Mouse (Mus musculus): ENCODE measurements at regions not wholly inside any gene's neighbourhood (a gene's known extent, or its start where the extent isn't known, plus 50 kb on each side); places are given as distances from the start of the nearest gene placed in this dataset.

DNA sequence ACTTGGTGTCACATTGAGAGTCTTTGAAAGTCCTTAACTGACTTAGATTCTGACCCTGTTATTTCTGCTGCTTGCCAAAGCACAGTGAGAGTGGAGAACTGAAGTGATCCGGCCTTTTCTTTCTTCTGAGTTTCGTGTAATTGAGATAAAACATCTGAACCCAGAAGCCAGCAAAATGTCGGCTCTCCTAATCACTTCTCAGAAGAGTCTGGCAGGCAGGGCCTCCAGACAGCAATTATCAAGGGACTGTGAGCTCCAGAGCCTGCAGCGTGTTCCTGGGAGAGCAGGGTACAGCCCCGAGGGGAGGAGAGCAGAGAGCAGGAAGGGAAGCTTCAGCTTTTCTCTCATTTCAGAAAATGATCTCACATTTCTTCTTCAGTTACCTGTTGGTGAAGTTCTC lies 205.1 kb upstream of the Tmem132c start:
- H3K27ac ChIP-seq = no peak overlapping the region
- intact Hi-C loops (cut with DNase I) = no loop called here
- no peak overlapping the region for H3K4me3 ChIP-seq
- no peaks in the 10 kb centered on the region for H3K79me2 ChIP-seq (replicated peaks; ENCODE audit: control insufficient read depth, insufficient read depth, low read length)
- 23% methylated on average over 5 of the region's 5 CpGs for WGBS
- no peaks in the 10 kb centered on the region for H3K27me3 ChIP-seq (ENCODE audit: control insufficient read depth, insufficient read depth, low read length)
- H3K9ac ChIP-seq (ENCODE audit: low read depth, low read length) = no peak overlapping the region
- DNase-seq = no peak
- no peaks in the 10 kb centered on the region for H3K4me1 ChIP-seq (ENCODE audit: control insufficient read depth, insufficient read depth, low read length)
- no peaks in the 10 kb centered on the region for H3K36me3 ChIP-seq (ENCODE audit: control insufficient read depth, insufficient read depth, low read length)
- TF ChIP-seq EP300 (IDR thresholded peaks at IDR 0.05; ENCODE audit: insufficient read depth, low read depth, low read length) (no peak), POLR2A (IDR thresholded peaks at IDR 0.05; ENCODE audit: insufficient read depth, low read depth, low read length) (no peak), CTCF (IDR thresholded peaks at IDR 0.05) (no peak)

DNA sequence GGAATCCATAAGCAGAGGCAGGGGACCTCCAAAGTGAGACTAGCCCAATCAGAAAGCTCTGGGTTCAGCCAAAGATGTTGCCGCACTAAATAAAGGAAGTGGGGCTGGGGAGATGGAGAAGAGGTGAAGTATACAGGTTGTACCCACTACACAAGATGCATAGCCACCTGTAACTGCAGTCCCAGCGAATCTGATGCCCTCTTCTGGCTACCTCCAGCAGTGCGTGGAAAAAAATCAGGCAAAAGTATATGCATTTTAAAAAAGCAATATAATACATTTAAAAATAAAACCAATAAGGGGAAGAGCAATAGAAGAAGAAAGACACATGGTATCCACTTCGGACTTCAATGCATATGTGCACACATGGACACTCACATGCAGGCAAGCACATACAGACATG lies 183.8 kb upstream of the Tmem132c start:
- 63% methylated on average over 4 of the region's 4 CpGs for WGBS
- no peaks in the 10 kb centered on the region for H3K4me1 ChIP-seq (ENCODE audit: control insufficient read depth, insufficient read depth, low read length)
- H3K36me3 ChIP-seq (ENCODE audit: control insufficient read depth, insufficient read depth, low read length) = no peaks in the 10 kb centered on the region
- H3K9ac ChIP-seq (ENCODE audit: low read depth, low read length) = no peak overlapping the region
- no peak overlapping the region for H3K27ac ChIP-seq
- intact Hi-C loops (cut with DNase I) = no loop called here
- no peak for TF ChIP-seq POLR2A (IDR thresholded peaks at IDR 0.05; ENCODE audit: insufficient read depth, low read depth, low read length)
- TF ChIP-seq EP300 (IDR thresholded peaks at IDR 0.05; ENCODE audit: insufficient read depth, low read depth, low read length) = no peak
- no peak for TF ChIP-seq CTCF (IDR thresholded peaks at IDR 0.05)
- no peaks in the 10 kb centered on the region for H3K79me2 ChIP-seq (replicated peaks; ENCODE audit: control insufficient read depth, insufficient read depth, low read length)
- H3K27me3 ChIP-seq (ENCODE audit: control insufficient read depth, insufficient read depth, low read length) = no peaks in the 10 kb centered on the region
- no peak for DNase-seq
- no peak overlapping the region for H3K4me3 ChIP-seq

DNA sequence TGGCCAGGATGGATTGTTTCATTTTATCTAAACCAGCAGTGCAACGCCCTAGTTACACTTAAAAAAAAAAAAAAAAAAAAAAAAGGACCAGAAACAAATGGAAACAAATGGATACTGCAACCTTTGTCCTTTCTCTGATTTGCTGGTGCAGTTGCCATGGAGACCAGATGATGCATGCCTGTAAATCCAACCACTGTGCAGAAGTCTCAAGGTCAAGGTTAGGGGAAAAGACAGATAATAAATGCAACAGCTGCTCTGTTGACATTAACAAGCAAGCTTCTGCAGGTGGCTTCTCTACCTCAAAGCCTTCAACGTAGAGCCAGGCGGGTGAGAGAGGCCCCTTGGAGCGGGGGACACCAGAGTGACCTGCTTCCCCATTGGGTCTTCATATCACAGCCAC lies 167.3 kb upstream of the Tmem132c start:
- H3K4me3 ChIP-seq = no peak overlapping the region
- 71% methylated on average over 4 of the region's 4 CpGs for WGBS
- intact Hi-C loops (cut with DNase I) = no loop called here
- H3K79me2 ChIP-seq (replicated peaks; ENCODE audit: control insufficient read depth, insufficient read depth, low read length) = no peaks in the 10 kb centered on the region
- no peak for TF ChIP-seq CTCF (IDR thresholded peaks at IDR 0.05)
- TF ChIP-seq EP300 (IDR thresholded peaks at IDR 0.05; ENCODE audit: insufficient read depth, low read depth, low read length) = no peak
- no peak for TF ChIP-seq POLR2A (IDR thresholded peaks at IDR 0.05; ENCODE audit: insufficient read depth, low read depth, low read length)
- no peaks in the 10 kb centered on the region for H3K4me1 ChIP-seq (ENCODE audit: control insufficient read depth, insufficient read depth, low read length)
- H3K9ac ChIP-seq (ENCODE audit: low read depth, low read length) = no peak overlapping the region
- no peaks in the 10 kb centered on the region for H3K36me3 ChIP-seq (ENCODE audit: control insufficient read depth, insufficient read depth, low read length)
- no peak for DNase-seq
- H3K27me3 ChIP-seq (ENCODE audit: control insufficient read depth, insufficient read depth, low read length) = no peaks in the 10 kb centered on the region
- no peak overlapping the region for H3K27ac ChIP-seq

Data from heart, adult 2 months (tissue).